Mouse (Mus musculus): Measurements from ENCODE around the gene Abca3.

- TF ChIP-seq CTCF (IDR thresholded peaks at IDR 0.05; ENCODE audit: borderline replicate concordance, insufficient read depth, low read depth, low read length) (no peak), POLR2A (IDR thresholded peaks at IDR 0.05; ENCODE audit: borderline replicate concordance, insufficient read depth, low read length) (no peak)
Observed at GRCm38 (mm10) chr17:24388711-24389110, 37.0 kb downstream of the Abca3 start.
